Mouse (Mus musculus) CH12.LX (cell line): ENCODE data around the gene Rtn4rl1. TPM values are rescaled to one million over a fixed set of nuclear protein-coding genes. Genes with fewer than 3 reads are reported as not detected.

Experiments
- DNase-seq: peaks from one replicate; pipeline ENCODE4 v3.0.0-alpha.2; 2013; ENCODE audit errors: extremely low read depth
- H3K27ac ChIP-seq: 2 replicates; pipeline ENCODE4 v1.5.1; 2012; ENCODE audit warnings: low read depth, mild to moderate bottlenecking, control low read depth, moderate library complexity; ENCODE audit not compliant: insufficient read depth
- H3K27me3 ChIP-seq: replicated peaks from 2 replicates; pipeline ENCODE3; 2012; ENCODE audit warnings: inconsistent platforms
- H3K36me3 ChIP-seq, 2 experiments: replicated peaks in 1 of 2; 2 replicates each; pipeline versions ENCODE3 to v1.6.1; 2012; ENCODE audit warnings: inconsistent platforms in 1 of 2, low read length in 1 of 2, mild to moderate bottlenecking in 1 of 2, mixed read lengths in 1 of 2, moderate library complexity in 1 of 2; ENCODE audit not compliant: control insufficient read depth in 1 of 2, insufficient read depth in 1 of 2
- H3K4me1 ChIP-seq, 2 experiments: 2 replicates each; pipeline ENCODE4 v1.6.1; 2012; ENCODE audit warnings: inconsistent platforms in 1 of 2, moderate library complexity in 1 of 2; ENCODE audit not compliant: insufficient read depth in 2 of 2, control insufficient read depth in 1 of 2
- H3K4me2 ChIP-seq: 2 replicates; pipeline ENCODE4 v1.6.1; 2012; ENCODE audit warnings: low read depth, mild to moderate bottlenecking, control low read depth; ENCODE audit not compliant: poor library complexity, insufficient read depth, severe bottlenecking
- H3K4me3 ChIP-seq, 3 experiments: fragments of 150-350 bp in 1 of 3; sonication (generic) in 1 of 3; replicated peaks in 1 of 3; 2 replicates each; pipeline versions ENCODE3 to v1.5.1; 2011 to 2012; ENCODE audit warnings: low read depth in 2 of 3, low read length in 2 of 3, mild to moderate bottlenecking in 2 of 3, moderate library complexity in 2 of 3, control low read depth in 1 of 3, improper control_type of control experiment in 1 of 3, inconsistent platforms in 1 of 3, mixed read lengths in 1 of 3; ENCODE audit not compliant: poor library complexity in 1 of 3
- H3K79me2 ChIP-seq: replicated peaks from 2 replicates; pipeline ENCODE4 v1.6.1; 2012; ENCODE audit warnings: mild to moderate bottlenecking, moderate library complexity; ENCODE audit not compliant: control insufficient read depth, poor library complexity, insufficient read depth, severe bottlenecking; ENCODE audit errors: extremely low read depth
- H3K9ac ChIP-seq: 2 replicates; pipeline ENCODE4 v1.6.1; 2012; ENCODE audit warnings: low read depth, mild to moderate bottlenecking, control low read depth, moderate library complexity; ENCODE audit not compliant: insufficient read depth
- H3K9me3 ChIP-seq: replicated peaks from 2 replicates; pipeline ENCODE3; 2012; ENCODE audit warnings: low read length, inconsistent platforms, mixed read lengths
- BHLHE40 ChIP-seq: IDR thresholded peaks from 2 replicates; pipeline ENCODE4 v1.6.1; 2011; ENCODE audit warnings: mild to moderate bottlenecking, low read depth, low read length, improper control_type of control experiment
- CHD1 ChIP-seq: IDR thresholded peaks from 2 replicates; pipeline ENCODE4 v1.6.1; 2012; ENCODE audit warnings: low read depth, low read length, improper control_type of control experiment, inconsistent platforms
- CHD2 ChIP-seq: IDR thresholded peaks from 2 replicates; pipeline ENCODE4 v1.6.1; 2011; ENCODE audit warnings: low read length, improper control_type of control experiment
- CTCF ChIP-seq, 2 experiments: IDR thresholded peaks in 1 of 2; conservative IDR thresholded peaks in 1 of 2; 2 replicates each; pipeline ENCODE4 v1.5.1; 2011 to 2012; ENCODE audit warnings: low read depth in 2 of 2, low read length in 2 of 2, improper control_type of control experiment in 1 of 2, inconsistent platforms in 1 of 2, mild to moderate bottlenecking in 1 of 2, moderate library complexity in 1 of 2
- E2F4 ChIP-seq: IDR thresholded peaks from 2 replicates; pipeline ENCODE4 v1.6.1; 2011; ENCODE audit warnings: low read depth, low read length, improper control_type of control experiment; ENCODE audit not compliant: insufficient replicate concordance
- EP300 ChIP-seq: IDR thresholded peaks from 2 replicates; pipeline ENCODE4 v1.6.1; 2011; ENCODE audit warnings: low read length, improper control_type of control experiment
- HCFC1 ChIP-seq: IDR thresholded peaks from 2 replicates; pipeline ENCODE4 v1.6.1; 2012; ENCODE audit warnings: low read depth, mild to moderate bottlenecking, inconsistent platforms, low read length, improper control_type of control experiment
- IRF4 ChIP-seq: IDR thresholded peaks from 2 replicates; pipeline ENCODE4 v1.6.1; 2014; ENCODE audit warnings: low read depth, mild to moderate bottlenecking, inconsistent platforms, low read length, improper control_type of control experiment
- KAT2A ChIP-seq: IDR thresholded peaks from 2 replicates; pipeline ENCODE4 v1.6.1; 2012; ENCODE audit warnings: low read length, improper control_type of control experiment, inconsistent platforms; ENCODE audit not compliant: insufficient replicate concordance
- MAZ ChIP-seq: IDR thresholded peaks from 2 replicates; pipeline ENCODE4 v1.6.1; 2012; ENCODE audit warnings: low read depth, mild to moderate bottlenecking, inconsistent platforms, low read length, improper control_type of control experiment, moderate library complexity
- MEF2A ChIP-seq: IDR thresholded peaks from 2 replicates; pipeline ENCODE4 v1.6.1; 2014; ENCODE audit warnings: low read depth, mild to moderate bottlenecking, inconsistent platforms, low read length, improper control_type of control experiment, borderline replicate concordance
- MXI1 ChIP-seq: IDR thresholded peaks from 2 replicates; pipeline ENCODE4 v1.6.1; 2011; ENCODE audit warnings: mild to moderate bottlenecking, low read depth, low read length, improper control_type of control experiment
- MYC ChIP-seq: IDR thresholded peaks from 2 replicates; pipeline ENCODE4 v1.6.1; 2011; ENCODE audit warnings: low read depth, mild to moderate bottlenecking, improper control_type of control experiment, low read length
- POLR2AphosphoS2 ChIP-seq: IDR thresholded peaks from 2 replicates; pipeline ENCODE4 v1.6.1; 2011; ENCODE audit warnings: low read depth, low read length, improper control_type of control experiment
- RAD21 ChIP-seq: IDR thresholded peaks from 2 replicates; pipeline ENCODE4 v1.6.1; 2011; ENCODE audit warnings: low read depth, mild to moderate bottlenecking, low read length, improper control_type of control experiment, moderate library complexity
- SIN3A ChIP-seq: IDR thresholded peaks from 2 replicates; pipeline ENCODE4 v1.6.1; 2012; ENCODE audit warnings: low read length, improper control_type of control experiment, inconsistent platforms
- UBTF ChIP-seq: IDR thresholded peaks from 2 replicates; pipeline ENCODE4 v1.6.1; 2012; ENCODE audit warnings: low read depth, mild to moderate bottlenecking, inconsistent platforms, low read length, improper control_type of control experiment, moderate library complexity
- ZMIZ1 ChIP-seq: IDR thresholded peaks from 2 replicates; pipeline ENCODE4 v1.6.1; 2012; ENCODE audit warnings: low read depth, mild to moderate bottlenecking, inconsistent platforms, low read length, improper control_type of control experiment
- ZNF384 ChIP-seq: IDR thresholded peaks from 2 replicates; pipeline ENCODE4 v1.6.1; 2012; ENCODE audit warnings: low read depth, low read length, improper control_type of control experiment, inconsistent platforms
- dilution Hi-C: fragments of 300-500 bp; cut with MboI; formaldehyde crosslinking; loops from 2 replicates; pipeline ENCODE4 v1.14.3; 2020; ENCODE audit warnings: low sequenced_read_pairs; ENCODE audit not compliant: extremely low pct_unique_long_range_greater_than_20kb, extremely low pct_ligation_motif_present
- in situ Hi-C: fragments of 300-500 bp; cut with MboI; formaldehyde crosslinking; loops from 3 replicates; pipeline ENCODE4 v1.14.3; 2019; ENCODE audit warnings: low sequenced_read_pairs, low pct_ligation_motif_present, low pct_unique_long_range_greater_than_20kb, mixed read lengths
- polyA plus RNA-seq: library from polyadenylated mRNA; unstranded; fragments of >175 nt; gene quantifications from 2 replicates; pipeline ENCODE4 v1.2.1, GENCODE M21; 2012; ENCODE audit warnings: low read depth; ENCODE audit not compliant: insufficient read length
- total RNA-seq, 2 experiments: library from RNA; depleted of rRNA; stranded (reverse); fragments of 300-350 nt in 1 of 2; fragments of >200 nt in 1 of 2; gene quantifications; 2 replicates each; pipeline ENCODE4 v1.2.3; 2012 to 2014

Rtn4rl1 gene
- total and polyA plus RNA-seq, 3 experiments: 0.04 to 0.09 TPM; not detected in 1

- TF ChIP-seq CTCF (conservative IDR thresholded peaks at IDR 0.05 in 1 of 2, IDR thresholded peaks at IDR 0.05 in 1 of 2; ENCODE audit: low read depth in 2 of 2, low read length in 2 of 2) (no peak), ZMIZ1 (no peak), HCFC1 (no peak)
- TF ChIP-seq, all 38 proteins: peak for 0
- in situ Hi-C loops (no loop called here), dilution Hi-C loops (no loop called here)
- Histone ChIP-seq H3K4me3 (no peak overlapping the region), H3K36me3 (no peaks in the 10 kb centered on the region), H3K27me3 (peaks cover 44% of the 10 kb centered on the region), H3K27ac (no peak overlapping the region), H3K9me3 (peaks cover 2% of the 10 kb centered on the region), H3K4me1 (peaks cover 13 to 26% of the 10 kb centered on the region in 2 experiments), H3K9ac (no peak overlapping the region), H3K4me2 (no peak overlapping the region), H3K79me2 (no peaks in the 10 kb centered on the region)
- DNase-seq: no peak
These were observed 8.1 kb downstream of the Rtn4rl1 start for GRCm38 (mm10) chr11:75201721-75202120.

GRCm38 (mm10) chr11:75203926-75204325 lies 10.3 kb downstream of the Rtn4rl1 start:
- Histone ChIP-seq H3K27ac (no peak overlapping the region), H3K79me2 (no peaks in the 10 kb centered on the region), H3K4me2 (no peak overlapping the region), H3K4me3 (no peak overlapping the region), H3K9ac (no peak overlapping the region), H3K9me3 (peaks cover 2% of the 10 kb centered on the region), H3K4me1 (peaks cover 12 to 20% of the 10 kb centered on the region in 2 experiments), H3K27me3 (peaks cover 31% of the 10 kb centered on the region), H3K36me3 (no peaks in the 10 kb centered on the region)
- dilution Hi-C loops (no loop called here), in situ Hi-C loops (no loop called here)
- no peak for DNase-seq
- TF ChIP-seq RAD21 (no peak), BHLHE40 (no peak), KAT2A (no peak), UBTF (no peak), SIN3A (no peak), MAZ (no peak), MXI1 (no peak), EP300 (no peak), ZNF384 (no peak), E2F4 (no peak), CHD2 (no peak), MEF2A (no peak), MYC (no peak), POLR2AphosphoS2 (no peak), IRF4 (no peak), CHD1 (no peak)
